Mouse (Mus musculus) stomach, embryonic 16.5 days (tissue): ENCODE measurements around the gene Lrrn3. TPM values are rescaled to one million over a fixed set of nuclear protein-coding genes. Genes with fewer than 3 reads are reported as not detected.

Source experiments
- ATAC-seq: fragments of 200-750 bp; cut with Nextera tagmentation; 2 replicates; pipeline ENCODE4 v1.8.0; 2017; ENCODE audit warnings: moderate number of reproducible peaks, moderate TSS enrichment; ENCODE audit not compliant: insufficient read depth, low FRiP score
- H3K27ac ChIP-seq: fragments of 300-500 bp; sonication (generic); 2 replicates; pipeline ENCODE4 v1.5.1; 2014; ENCODE audit warnings: low read length
- H3K27me3 ChIP-seq: fragments of 300-500 bp; sonication (generic); 2 replicates; pipeline ENCODE4 v1.6.1; 2014; ENCODE audit warnings: low read length, control low read depth, mixed read lengths; ENCODE audit not compliant: control insufficient read depth, insufficient read depth
- H3K36me3 ChIP-seq: fragments of 300-500 bp; sonication (generic); 2 replicates; pipeline ENCODE4 v1.6.1; 2014; ENCODE audit warnings: low read length; ENCODE audit not compliant: control insufficient read depth, insufficient read depth
- H3K4me1 ChIP-seq: fragments of 300-500 bp; sonication (generic); 2 replicates; pipeline ENCODE4 v1.6.1; 2014; ENCODE audit warnings: low read length, control low read depth, mixed read lengths; ENCODE audit not compliant: control insufficient read depth, insufficient read depth
- H3K4me2 ChIP-seq: fragments of 300-500 bp; sonication (generic); 2 replicates; pipeline ENCODE4 v1.6.1; 2014; ENCODE audit warnings: low read depth, low read length, mixed read lengths
- H3K4me3 ChIP-seq: fragments of 300-500 bp; sonication (generic); replicated peaks from 2 replicates; pipeline ENCODE4 v1.5.1; 2014; ENCODE audit warnings: mild to moderate bottlenecking, low read length
- H3K9ac ChIP-seq: fragments of 300-500 bp; sonication (generic); 2 replicates; pipeline ENCODE4 v1.6.1; 2014; ENCODE audit warnings: low read length
- H3K9me3 ChIP-seq: fragments of 300-500 bp; sonication (generic); replicated peaks from 2 replicates; pipeline ENCODE4 v1.6.1; 2016; ENCODE audit warnings: low read length, control low read depth; ENCODE audit not compliant: control insufficient read depth
- WGBS: fragments of 180-500 bp; shearing (Covaris S2); extraction: QIAGEN DNeasy Blood & Tissue Kit; methylation state at CpG from one replicate; pipeline ENCODE4 v1.1.7; 2014; 5-methylcytosine and 5-hydroxymethylcytosine counted together
- polyA plus RNA-seq: library from polyadenylated mRNA; unstranded; fragments of >200 nt; fragmentation: Nextera tagmentation; extraction: Ambion mirVana; gene quantifications from 2 replicates; pipeline ENCODE4 v1.2.1, GENCODE M21; 2015

Lrrn3 gene
- polyA plus RNA-seq, 1 experiment from 2014 or later, result 11.8 TPM

GRCm38 (mm10) chr12:41494620-41495019, 8.4 kb upstream of the Lrrn3 start:
- H3K4me3 ChIP-seq, result no peak overlapping the region
- H3K9me3 ChIP-seq, result no peaks in the 10 kb centered on the region
- no peaks in the 10 kb centered on the region for H3K36me3 ChIP-seq
- no peak for ATAC-seq
- no peak overlapping the region for H3K9ac ChIP-seq
- no peaks in the 10 kb centered on the region for H3K27me3 ChIP-seq
- 54% methylated on average over 10 of the region's 10 CpGs for WGBS
- no peaks in the 10 kb centered on the region for H3K4me1 ChIP-seq
- no peak overlapping the region for H3K27ac ChIP-seq
- no peak overlapping the region for H3K4me2 ChIP-seq

- H3K4me3 ChIP-seq, result no peak overlapping the region
- H3K27ac ChIP-seq, result no peak overlapping the region
- no peak overlapping the region for H3K4me2 ChIP-seq
- H3K4me1 ChIP-seq, result no peaks in the 10 kb centered on the region
- no peaks in the 10 kb centered on the region for H3K36me3 ChIP-seq
- 30% methylated on average over 5 of the region's 5 CpGs for WGBS
- H3K27me3 ChIP-seq, result no peaks in the 10 kb centered on the region
- H3K9ac ChIP-seq, result no peak overlapping the region
- no peak; the same call in 1 of the 2 replicates for ATAC-seq
- no peaks in the 10 kb centered on the region for H3K9me3 ChIP-seq
Measured at GRCm38 (mm10) chr12:41487005-41487404, 774 bp upstream of the Lrrn3 start.

GRCm38 (mm10) chr12:41485512-41486215, 567 bp downstream of the Lrrn3 start:
- Histone ChIP-seq H3K4me2 (peak overlapping the region; percentile 60), H3K36me3 (no peaks in the 10 kb centered on the region), H3K27ac (no peak overlapping the region), H3K4me1 (no peaks in the 10 kb centered on the region), H3K4me3 (peak overlapping the region; percentile 48), H3K27me3 (no peaks in the 10 kb centered on the region), H3K9me3 (no peaks in the 10 kb centered on the region), H3K9ac (peak overlapping the region; percentile 58)
- 18% methylated on average over 12 of the region's 12 CpGs for WGBS
- ATAC-seq, result peak; percentile 78; the same call in 1 of the 2 replicates

GRCm38 (mm10) chr12:41484689-41485511, 1.3 kb downstream of the Lrrn3 start:
- H3K4me3 ChIP-seq, result peak overlapping the region; percentile 48
- 25% methylated on average over 16 of the region's 16 CpGs for WGBS

GRCm38 (mm10) chr12:41483593-41484451, 2.4 kb downstream of the Lrrn3 start:
- WGBS, result 27% methylated on average over 23 of the region's 23 CpGs
- ATAC-seq, result no peak
- Histone ChIP-seq H3K9ac (peak overlapping the region; percentile 44; the same call in 1 of the 2 replicates), H3K9me3 (no peaks in the 10 kb centered on the region), H3K4me2 (peak overlapping the region; percentile 60), H3K4me3 (peak overlapping the region; percentile 48), H3K4me1 (no peaks in the 10 kb centered on the region), H3K27ac (no peak overlapping the region), H3K27me3 (no peaks in the 10 kb centered on the region), H3K36me3 (no peaks in the 10 kb centered on the region)

More at GRCm38 (mm10) chr12:41484689-41485511, 1.3 kb downstream of the Lrrn3 start:
- H3K36me3 ChIP-seq, result no peaks in the 10 kb centered on the region
- H3K27me3 ChIP-seq, result no peaks in the 10 kb centered on the region
- no peaks in the 10 kb centered on the region for H3K9me3 ChIP-seq
- no peak for ATAC-seq
- no peaks in the 10 kb centered on the region for H3K4me1 ChIP-seq
- no peak overlapping the region for H3K27ac ChIP-seq
- H3K9ac ChIP-seq, result peak overlapping the region; percentile 58
- H3K4me2 ChIP-seq, result peak overlapping the region; percentile 60

GRCm38 (mm10) chr12:41483091-41483592, 3.1 kb downstream of the Lrrn3 start:
- H3K4me2 ChIP-seq, result peak overlapping the region; percentile 60
- H3K36me3 ChIP-seq, result no peaks in the 10 kb centered on the region
- WGBS, result 83% methylated on average over 5 of the region's 5 CpGs
- no peak overlapping the region for H3K9ac ChIP-seq
- no peaks in the 10 kb centered on the region for H3K9me3 ChIP-seq
- ATAC-seq, result no peak
- H3K4me3 ChIP-seq, result peak overlapping the region; percentile 48
- no peak overlapping the region for H3K27ac ChIP-seq
- no peaks in the 10 kb centered on the region for H3K27me3 ChIP-seq
- no peaks in the 10 kb centered on the region for H3K4me1 ChIP-seq

- H3K9me3 ChIP-seq, result no peaks in the 10 kb centered on the region
- 38% methylated on average over 2 of the region's 2 CpGs for WGBS
- no peaks in the 10 kb centered on the region for H3K27me3 ChIP-seq
Measured at GRCm38 (mm10) chr12:41481486-41481885, 4.7 kb downstream of the Lrrn3 start.

GRCm38 (mm10) chr12:41469096-41469801, 17.0 kb downstream of the Lrrn3 start:
- Histone ChIP-seq H3K4me1 (no peaks in the 10 kb centered on the region), H3K9ac (no peak overlapping the region), H3K9me3 (no peaks in the 10 kb centered on the region), H3K4me2 (no peak overlapping the region), H3K27ac (no peak overlapping the region), H3K36me3 (no peaks in the 10 kb centered on the region), H3K4me3 (no peak overlapping the region), H3K27me3 (no peaks in the 10 kb centered on the region)
- 64% methylated on average over 6 of the region's 6 CpGs for WGBS
- no peak for ATAC-seq

More at GRCm38 (mm10) chr12:41481486-41481885, 4.7 kb downstream of the Lrrn3 start:
- no peak overlapping the region for H3K4me3 ChIP-seq
- H3K27ac ChIP-seq, result no peak overlapping the region
- H3K36me3 ChIP-seq, result no peaks in the 10 kb centered on the region
- H3K9ac ChIP-seq, result no peak overlapping the region
- no peak for ATAC-seq
- no peaks in the 10 kb centered on the region for H3K4me1 ChIP-seq
- H3K4me2 ChIP-seq, result no peak overlapping the region
